Mouse (Mus musculus) CH12.LX (cell line): ENCODE measurements around the gene Atox1.

Source experiments
- CTCF ChIP-seq, 2 experiments: IDR thresholded peaks in 1 of 2; conservative IDR thresholded peaks in 1 of 2; 2 replicates each; pipeline ENCODE4 v1.5.1; 2011 to 2012; ENCODE audit warnings: low read depth in 2 of 2, low read length in 2 of 2, improper control_type of control experiment in 1 of 2, inconsistent platforms in 1 of 2, mild to moderate bottlenecking in 1 of 2, moderate library complexity in 1 of 2
- EP300 ChIP-seq: IDR thresholded peaks from 2 replicates; pipeline ENCODE4 v1.6.1; 2011; ENCODE audit warnings: low read length, improper control_type of control experiment
- HCFC1 ChIP-seq: IDR thresholded peaks from 2 replicates; pipeline ENCODE4 v1.6.1; 2012; ENCODE audit warnings: low read depth, mild to moderate bottlenecking, inconsistent platforms, low read length, improper control_type of control experiment
- JUN ChIP-seq: IDR thresholded peaks from 2 replicates; pipeline ENCODE4 v1.6.1; 2011; ENCODE audit warnings: low read depth, mild to moderate bottlenecking, low read length, improper control_type of control experiment, moderate library complexity; ENCODE audit not compliant: insufficient read depth
- MAX ChIP-seq: IDR thresholded peaks from 2 replicates; pipeline ENCODE4 v1.6.1; 2011; ENCODE audit warnings: low read length, improper control_type of control experiment
- MYC ChIP-seq: IDR thresholded peaks from 2 replicates; pipeline ENCODE4 v1.6.1; 2011; ENCODE audit warnings: low read depth, mild to moderate bottlenecking, improper control_type of control experiment, low read length
- NRF1 ChIP-seq: IDR thresholded peaks from 2 replicates; pipeline ENCODE4 v1.6.1; 2014; ENCODE audit warnings: low read depth, mild to moderate bottlenecking, inconsistent platforms, low read length, improper control_type of control experiment, moderate library complexity
- POLR2A ChIP-seq: IDR thresholded peaks from 2 replicates; pipeline ENCODE4 v1.6.1; 2011; ENCODE audit warnings: low read depth, mild to moderate bottlenecking, improper control_type of control experiment, low read length
- POLR2AphosphoS2 ChIP-seq: IDR thresholded peaks from 2 replicates; pipeline ENCODE4 v1.6.1; 2011; ENCODE audit warnings: low read depth, low read length, improper control_type of control experiment
- SMC3 ChIP-seq: IDR thresholded peaks from 2 replicates; pipeline ENCODE4 v1.6.1; 2011; ENCODE audit warnings: low read depth, low read length, improper control_type of control experiment
- USF1 ChIP-seq: IDR thresholded peaks from 2 replicates; pipeline ENCODE4 v1.6.1; 2014; ENCODE audit warnings: low read depth, mild to moderate bottlenecking, inconsistent platforms, low read length, improper control_type of control experiment
- ZNF384 ChIP-seq: IDR thresholded peaks from 2 replicates; pipeline ENCODE4 v1.6.1; 2012; ENCODE audit warnings: low read depth, low read length, improper control_type of control experiment, inconsistent platforms

DNA sequence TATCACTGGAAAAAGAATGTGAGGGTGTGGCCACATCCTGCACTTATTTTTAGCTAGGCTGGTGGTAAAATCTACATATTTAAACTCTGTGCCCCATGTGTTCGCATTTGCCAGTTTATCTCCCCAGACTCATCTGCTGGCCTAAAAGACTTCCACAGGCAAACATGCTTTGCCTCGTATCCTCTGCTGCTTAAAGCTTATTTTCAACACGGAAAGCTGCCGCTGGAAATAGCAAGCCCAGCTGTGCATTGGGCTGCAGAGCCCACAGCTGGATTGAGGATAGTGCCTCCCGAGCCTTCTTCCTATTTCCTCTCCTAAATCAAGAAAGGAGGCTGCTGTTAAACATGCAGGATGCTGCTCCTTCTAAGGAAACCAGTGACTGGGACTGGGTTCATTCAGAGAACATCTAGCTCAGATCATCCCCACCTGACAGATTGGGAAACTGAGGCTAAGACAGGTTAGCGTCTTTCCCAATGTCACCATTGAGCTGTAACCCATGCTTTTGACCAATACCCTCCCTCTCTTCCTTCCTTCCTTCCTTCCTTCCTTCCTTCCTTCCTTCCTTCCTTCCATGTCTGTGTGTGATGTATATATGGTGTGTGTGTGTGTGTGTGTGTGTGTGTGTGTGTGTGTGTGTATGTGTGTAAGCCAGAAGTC lies 44.3 kb downstream of the Atox1 start:
- TF ChIP-seq NRF1 (no peak), CTCF (conservative IDR thresholded peaks at IDR 0.05 in 1 of 2, IDR thresholded peaks at IDR 0.05 in 1 of 2; ENCODE audit: low read depth in 2 of 2, low read length in 2 of 2) (no peak), USF1 (no peak), HCFC1 (no peak), MYC (no peak), EP300 (no peak), JUN (no peak), POLR2A (no peak), POLR2AphosphoS2 (no peak), MAX (no peak), SMC3 (no peak), ZNF384 (no peak)
